Mouse (Mus musculus): Measurements from ENCODE around the gene Frmd4b. TPM values are rescaled to one million over a fixed set of nuclear protein-coding genes. Genes with fewer than 3 reads are reported as not detected.

Frmd4b gene
- total and polyA plus RNA-seq, 3 experiments: 0.13 to 0.70 (median 0.13) TPM

- DNase-seq (ENCODE audit: extremely low read depth): no peak
- H3K4me1 ChIP-seq (ENCODE audit: control insufficient read depth in 1 of 2, insufficient read depth in 2 of 2): no peaks in the 10 kb centered on the region
- dilution Hi-C loops (cut with MboI; ENCODE audit: extremely low pct_ligation_motif_present, extremely low pct_unique_long_range_greater_than_20kb, low sequenced_read_pairs) (no loop called here), in situ Hi-C loops (cut with MboI; ENCODE audit: low pct_ligation_motif_present, low pct_unique_long_range_greater_than_20kb, low sequenced_read_pairs) (no loop called here)
- H3K79me2 ChIP-seq (replicated peaks; ENCODE audit: control insufficient read depth, extremely low read depth, insufficient read depth, poor library complexity, severe bottlenecking): no peaks in the 10 kb centered on the region
- H3K4me3 ChIP-seq (replicated peaks in 1 of 3; ENCODE audit: low read depth in 2 of 3, low read length in 2 of 3, poor library complexity in 1 of 3): no peak overlapping the region
- no peak overlapping the region for H3K9ac ChIP-seq (ENCODE audit: insufficient read depth, low read depth)
- H3K27ac ChIP-seq (ENCODE audit: insufficient read depth, low read depth): no peak overlapping the region
- H3K36me3 ChIP-seq (replicated peaks in 1 of 2; ENCODE audit: control insufficient read depth in 1 of 2, insufficient read depth in 1 of 2, low read length in 1 of 2): no peaks in the 10 kb centered on the region
- no peaks in the 10 kb centered on the region for H3K9me3 ChIP-seq (replicated peaks; ENCODE audit: low read length)
- TF ChIP-seq MAZ (IDR thresholded peaks at IDR 0.05; ENCODE audit: low read depth, low read length): no peak
- TF ChIP-seq JUND (conservative IDR thresholded peaks at IDR 0.05; ENCODE audit: low read depth, low read length): no peak
- TF ChIP-seq NELFE (IDR thresholded peaks at IDR 0.05; ENCODE audit: low read depth, low read length): no peak
- no peak overlapping the region for H3K4me2 ChIP-seq (ENCODE audit: insufficient read depth, low read depth, poor library complexity, severe bottlenecking)
- no peaks in the 10 kb centered on the region for H3K27me3 ChIP-seq (replicated peaks)
Observed at GRCm38 (mm10) chr6:97340211-97340791, 277.0 kb downstream of the Frmd4b start.

GRCm38 (mm10) chr6:97339271-97339681, 278.1 kb downstream of the Frmd4b start:
- Histone ChIP-seq H3K27me3 (replicated peaks) (no peaks in the 10 kb centered on the region), H3K4me2 (ENCODE audit: insufficient read depth, low read depth, poor library complexity, severe bottlenecking) (no peak overlapping the region), H3K4me3 (replicated peaks in 1 of 3; ENCODE audit: low read depth in 2 of 3, low read length in 2 of 3, poor library complexity in 1 of 3) (no peak overlapping the region), H3K79me2 (replicated peaks; ENCODE audit: control insufficient read depth, extremely low read depth, insufficient read depth, poor library complexity, severe bottlenecking) (no peaks in the 10 kb centered on the region), H3K36me3 (replicated peaks in 1 of 2; ENCODE audit: control insufficient read depth in 1 of 2, insufficient read depth in 1 of 2, low read length in 1 of 2) (no peaks in the 10 kb centered on the region), H3K9ac (ENCODE audit: insufficient read depth, low read depth) (no peak overlapping the region), H3K4me1 (ENCODE audit: control insufficient read depth in 1 of 2, insufficient read depth in 2 of 2) (no peaks in the 10 kb centered on the region), H3K9me3 (replicated peaks; ENCODE audit: low read length) (no peaks in the 10 kb centered on the region), H3K27ac (ENCODE audit: insufficient read depth, low read depth) (no peak overlapping the region)
- TF ChIP-seq ZNF384 (IDR thresholded peaks at IDR 0.05; ENCODE audit: low read depth, low read length) (no peak), ETS1 (conservative IDR thresholded peaks at IDR 0.05; ENCODE audit: low read depth, low read length) (no peak), SIN3A (IDR thresholded peaks at IDR 0.05; ENCODE audit: low read length) (no peak), MXI1 (IDR thresholded peaks at IDR 0.05; ENCODE audit: low read depth, low read length) (no peak), MAX (IDR thresholded peaks at IDR 0.05; ENCODE audit: low read length) (no peak), MAFK (IDR thresholded peaks at IDR 0.05; ENCODE audit: insufficient replicate concordance, low read length) (no peak), MAZ (IDR thresholded peaks at IDR 0.05; ENCODE audit: low read depth, low read length) (no peak)
- in situ Hi-C loops (cut with MboI; ENCODE audit: low pct_ligation_motif_present, low pct_unique_long_range_greater_than_20kb, low sequenced_read_pairs) (no loop called here), dilution Hi-C loops (cut with MboI; ENCODE audit: extremely low pct_ligation_motif_present, extremely low pct_unique_long_range_greater_than_20kb, low sequenced_read_pairs) (no loop called here)
- DNase-seq (ENCODE audit: extremely low read depth): no peak

- Histone ChIP-seq H3K27ac (ENCODE audit: insufficient read depth, low read depth) (no peak overlapping the region), H3K36me3 (replicated peaks in 1 of 2; ENCODE audit: control insufficient read depth in 1 of 2, insufficient read depth in 1 of 2, low read length in 1 of 2) (no peaks in the 10 kb centered on the region), H3K9me3 (replicated peaks; ENCODE audit: low read length) (no peaks in the 10 kb centered on the region), H3K27me3 (replicated peaks) (no peaks in the 10 kb centered on the region), H3K79me2 (replicated peaks; ENCODE audit: control insufficient read depth, extremely low read depth, insufficient read depth, poor library complexity, severe bottlenecking) (no peaks in the 10 kb centered on the region), H3K4me3 (replicated peaks in 1 of 3; ENCODE audit: low read depth in 2 of 3, low read length in 2 of 3, poor library complexity in 1 of 3) (no peak overlapping the region), H3K9ac (ENCODE audit: insufficient read depth, low read depth) (no peak overlapping the region), H3K4me1 (ENCODE audit: control insufficient read depth in 1 of 2, insufficient read depth in 2 of 2) (no peaks in the 10 kb centered on the region), H3K4me2 (ENCODE audit: insufficient read depth, low read depth, poor library complexity, severe bottlenecking) (no peak overlapping the region)
- dilution Hi-C loops (cut with MboI; ENCODE audit: extremely low pct_ligation_motif_present, extremely low pct_unique_long_range_greater_than_20kb, low sequenced_read_pairs): no loop called here
- no peak for DNase-seq (ENCODE audit: extremely low read depth)
- TF ChIP-seq JUN (IDR thresholded peaks at IDR 0.05; ENCODE audit: insufficient read depth, low read depth, low read length) (no peak), HCFC1 (IDR thresholded peaks at IDR 0.05; ENCODE audit: low read depth, low read length) (no peak), TCF12 (IDR thresholded peaks at IDR 0.05; ENCODE audit: low read depth, low read length) (no peak), EP300 (IDR thresholded peaks at IDR 0.05; ENCODE audit: low read length) (no peak), SIN3A (IDR thresholded peaks at IDR 0.05; ENCODE audit: low read length) (no peak), NELFE (IDR thresholded peaks at IDR 0.05; ENCODE audit: low read depth, low read length) (no peak), MXI1 (IDR thresholded peaks at IDR 0.05; ENCODE audit: low read depth, low read length) (no peak), USF1 (IDR thresholded peaks at IDR 0.05; ENCODE audit: low read depth, low read length) (no peak), ETS1 (conservative IDR thresholded peaks at IDR 0.05; ENCODE audit: low read depth, low read length) (no peak), E2F4 (IDR thresholded peaks at IDR 0.05; ENCODE audit: insufficient replicate concordance, low read depth, low read length) (no peak), IRF4 (IDR thresholded peaks at IDR 0.05; ENCODE audit: low read depth, low read length) (no peak), USF2 (conservative IDR thresholded peaks at IDR 0.05; ENCODE audit: low read depth, low read length) (no peak), MAX (IDR thresholded peaks at IDR 0.05; ENCODE audit: low read length) (no peak)
- in situ Hi-C loops (cut with MboI; ENCODE audit: low pct_ligation_motif_present, low pct_unique_long_range_greater_than_20kb, low sequenced_read_pairs): no loop called here
Observed at GRCm38 (mm10) chr6:97338843-97339242, 278.5 kb downstream of the Frmd4b start.

Data from CH12.LX (cell line).